8 mouse cellular contexts compared by ENCODE assay signal in the genomic region with DNA sequence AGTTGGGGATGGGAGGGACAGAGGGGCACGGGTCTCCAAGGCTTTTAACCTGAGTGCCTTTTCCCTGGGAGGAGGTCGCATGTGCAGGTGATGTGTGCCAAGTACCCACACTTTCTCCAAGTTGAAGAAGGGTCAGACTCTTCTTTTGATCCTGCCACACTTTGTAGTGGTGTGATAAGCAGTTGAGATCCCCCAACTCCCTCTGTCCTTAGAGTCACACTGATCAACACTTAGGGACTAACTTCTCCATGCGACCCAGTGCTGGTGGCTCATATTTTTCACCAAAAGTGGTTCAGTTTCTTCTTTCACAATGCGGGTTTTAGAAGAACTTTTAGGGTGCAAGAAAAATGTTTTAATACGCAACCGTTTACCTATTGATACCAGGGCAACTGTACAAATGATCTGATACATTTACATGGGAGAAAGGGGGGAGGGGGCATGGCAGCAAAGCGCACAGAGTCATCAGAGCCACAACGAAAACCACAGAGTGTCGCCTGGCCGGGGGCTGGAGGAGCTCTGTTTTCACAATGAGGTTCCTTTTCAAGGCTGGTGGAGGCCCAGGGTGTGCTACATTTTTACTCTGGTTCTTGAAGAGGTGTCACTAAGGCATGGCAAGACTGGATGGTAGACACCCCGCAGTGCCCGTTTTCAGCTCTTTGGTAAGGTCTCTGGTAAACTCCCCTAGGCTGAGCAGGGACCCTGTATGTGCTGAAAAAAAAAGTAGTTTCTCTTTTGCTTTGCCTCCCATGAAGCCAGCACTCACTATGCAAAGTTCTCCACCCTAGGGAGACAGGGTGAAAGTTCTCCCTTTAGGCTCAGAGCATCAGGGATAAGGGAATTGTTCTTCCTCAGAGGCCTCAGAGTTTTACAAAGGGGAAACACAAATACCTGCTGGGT. TPM values are rescaled to one million over a fixed set of nuclear protein-coding genes. Genes with fewer than 3 reads are reported as not detected.
DNase-seq lines count a peak whose midpoint lies in the region; ATAC-seq lines count a peak whose summit lies in the region.
"Had no signal": no experiment of that assay in that cellular context is flagged by ENCODE, and none has a peak within 500 bp of the region (broad histone marks: within the 10 kb centered on the region; RNA-seq: fewer than 3 reads in every experiment).

No protein-coding gene starts in this region.

- no peaks in the 10 kb centered on the region for H3K9me3 ChIP-seq in neural tube, embryonic 11.5 days (ENCODE audit: control insufficient read depth, low read length)
- H3K9me3 ChIP-seq in liver, embryonic 11.5 days (ENCODE audit: control insufficient read depth, low read length) = no peaks in the 10 kb centered on the region
- H3K9me3 ChIP-seq in neural tube, embryonic 14.5 days (ENCODE audit: control insufficient read depth, low read length) = no peaks in the 10 kb centered on the region

- peak overlapping the region; percentile 75 for H3K4me2 ChIP-seq in neural tube, embryonic 11.5 days (ENCODE audit: low read depth)
- peak overlapping the region; percentile 92 for H3K4me2 ChIP-seq in liver, embryonic 11.5 days
- H3K4me2 ChIP-seq in neural tube, embryonic 14.5 days (ENCODE audit: low read depth, low read length) = peak overlapping the region; percentile 47

- no peak for ATAC-seq in neural tube, embryonic 11.5 days (ENCODE audit: insufficient read depth, low FRiP score, low TSS enrichment)
- ATAC-seq in granulocyte monocyte progenitor cell, adult 5-6 weeks (replicated peaks; ENCODE audit: poor library complexity, severe bottlenecking) = peak; percentile 47
- ATAC-seq in liver, embryonic 11.5 days (replicated peaks; ENCODE audit: low FRiP score) = peak; percentile 30; the same call in 1 of the 2 replicates
- no peak for ATAC-seq in neural tube, embryonic 14.5 days (ENCODE audit: low read depth)

- no peak for DNase-seq in neural tube, embryonic 11.5 days (ENCODE audit: low spot score)
- no peak for DNase-seq in neural tube, embryonic 10.5 days (ENCODE audit: extremely low spot score, low spot score)
- DNase-seq in liver, embryonic 11.5 days (ENCODE audit: low spot score) = no peak
- no peak for DNase-seq in frontal cortex, postnatal 25 days (ENCODE audit: low spot score in 2 of 2)
- DNase-seq in thymus, adult 18-20 months = no peak

- 0 out of 2 replicates have a peak, but pooled peaks cover 7% of the 10 kb centered on the region for H3K4me1 ChIP-seq in neural tube, embryonic 11.5 days (ENCODE audit: control insufficient read depth, insufficient read depth, low read length)
- H3K4me1 ChIP-seq in liver, embryonic 11.5 days (replicated peaks; ENCODE audit: control insufficient read depth, insufficient read depth, low read length) = no peaks in the 10 kb centered on the region; the same call in 1 of the 2 replicates
- H3K4me1 ChIP-seq in neural tube, embryonic 14.5 days (ENCODE audit: control insufficient read depth, insufficient read depth, low read length) = no peaks in the 10 kb centered on the region

- peak overlapping the region; percentile 47 for H3K9ac ChIP-seq in neural tube, embryonic 11.5 days (ENCODE audit: low read length)
- peak overlapping the region; percentile 68 for H3K9ac ChIP-seq in liver, embryonic 11.5 days (ENCODE audit: low read depth, low read length)
- no peak overlapping the region for H3K9ac ChIP-seq in neural tube, embryonic 14.5 days (replicated peaks; ENCODE audit: low read depth, low read length)

- H3K4me3 ChIP-seq in neural tube, embryonic 11.5 days (ENCODE audit: low read depth, low read length) = peak overlapping the region; percentile 27
- H3K4me3 ChIP-seq in liver, embryonic 11.5 days (ENCODE audit: low read depth, low read length) = peak overlapping the region; percentile 48
- peak overlapping the region; percentile 8 for H3K4me3 ChIP-seq in neural tube, embryonic 14.5 days (ENCODE audit: low read depth, low read length)

- 37% methylated on average over 12 of the region's 12 CpGs for WGBS in neural tube, embryonic 11.5 days
- 18% methylated on average over 12 of the region's 12 CpGs for WGBS in liver, embryonic 11.5 days
- WGBS in neural tube, embryonic 14.5 days = 42% methylated on average over 12 of the region's 12 CpGs

- no peak overlapping the region for H3K27ac ChIP-seq in neural tube, embryonic 11.5 days (ENCODE audit: low read depth, low read length)
- H3K27ac ChIP-seq in liver, embryonic 11.5 days (ENCODE audit: low read depth, low read length) = no peak overlapping the region
- no peak overlapping the region for H3K27ac ChIP-seq in neural tube, embryonic 14.5 days (ENCODE audit: low read depth, low read length)

- no peaks in the 10 kb centered on the region for H3K27me3 ChIP-seq in neural tube, embryonic 11.5 days (ENCODE audit: control insufficient read depth, insufficient read depth, low read length)
- H3K27me3 ChIP-seq in liver, embryonic 11.5 days (replicated peaks; ENCODE audit: control insufficient read depth, insufficient read depth, low read length) = peaks cover 10% of the 10 kb centered on the region; the same call in 1 of the 2 replicates
- no peaks in the 10 kb centered on the region for H3K27me3 ChIP-seq in neural tube, embryonic 14.5 days (ENCODE audit: control insufficient read depth, insufficient read depth, low read length)

- no peaks in the 10 kb centered on the region for H3K36me3 ChIP-seq in neural tube, embryonic 11.5 days (ENCODE audit: control insufficient read depth, insufficient read depth, low read length)
- no peaks in the 10 kb centered on the region for H3K36me3 ChIP-seq in liver, embryonic 11.5 days (ENCODE audit: control insufficient read depth, insufficient read depth, low read length)
- H3K36me3 ChIP-seq in neural tube, embryonic 14.5 days (ENCODE audit: control insufficient read depth, insufficient read depth, low read length) = no peaks in the 10 kb centered on the region

RNA-seq across cellular contexts. Expression of gene Lrmda, which starts 0.7 kb away (rescaled TPM):
- 0.66 TPM in 1 of 2 replicates, not detected in the other for polyA plus RNA-seq in neural tube, embryonic 11.5 days (2014; fragmentation: Nextera tagmentation; extraction: Ambion mirVana)
- 30.9 and 34.8 TPM in 2 replicates for total RNA-seq in granulocyte monocyte progenitor cell, adult 5-6 weeks (2014; fragmentation: Nextera tagmentation)
- total RNA-seq in granulocyte monocyte progenitor cell, adult 5-6 weeks (2017) = 19.3 and 23.4 TPM in 2 replicates
- polyA plus RNA-seq in liver, embryonic 11.5 days (2014; fragmentation: Nextera tagmentation; extraction: Ambion mirVana) = 0.30 and 0.53 TPM in 2 replicates
- 0.28 and 0.35 TPM in 2 replicates for polyA plus RNA-seq in neural tube, embryonic 14.5 days (2014; fragmentation: Nextera tagmentation; extraction: Ambion mirVana)
- polyA plus RNA-seq: brain, embryonic 14.5 days had no signal

RNA-seq across cellular contexts. Expression of gene Zfp503, which starts 30.8 kb away (rescaled TPM):
- polyA plus RNA-seq in neural tube, embryonic 11.5 days (2014; fragmentation: Nextera tagmentation; extraction: Ambion mirVana) = 13.3 and 17.1 TPM in 2 replicates
- not detected in 2 replicates for total RNA-seq in granulocyte monocyte progenitor cell, adult 5-6 weeks (2014; fragmentation: Nextera tagmentation)
- 0.04 and 0.05 TPM in 2 replicates for total RNA-seq in granulocyte monocyte progenitor cell, adult 5-6 weeks (2017)
- 3.1 and 4.1 TPM in 2 replicates for polyA plus RNA-seq in liver, embryonic 11.5 days (2014; fragmentation: Nextera tagmentation; extraction: Ambion mirVana)
- 7.0 TPM in 2 replicates for polyA plus RNA-seq in neural tube, embryonic 14.5 days (2014; fragmentation: Nextera tagmentation; extraction: Ambion mirVana)

Comparison
In these comparisons a context has a peak if more than half of its experiments do, and no peak if none do; other contexts are left out.
1. ATAC-seq: peak in granulocyte monocyte progenitor cell, adult 5-6 weeks (single experiment) and liver, embryonic 11.5 days (single experiment); none in neural tube, embryonic 11.5 days (single experiment) and neural tube, embryonic 14.5 days (single experiment).
2. Peak in every context shown above with its lines, with median percentiles within 50 percentile points of each other: H3K4me2 ChIP-seq and H3K4me3 ChIP-seq.